Mouse (Mus musculus) c-Kit-negative CD71-positive TER-119-positive erythroid progenitor cells, embryonic 14.5 days (primary cell): ENCODE measurements around the gene Klhl40.

Experiments used
- DNase-seq: peaks from one replicate; pipeline ENCODE4 v3.0.0-alpha.2; 2013; ENCODE audit warnings: low read depth, low spot score

The Klhl40 gene

GRCm38 (mm10) chr9:121823991-121824390 lies 46.6 kb downstream of the Klhl40 start:
- no peak for DNase-seq

- DNase-seq, result no peak
Observed at GRCm38 (mm10) chr9:121826356-121826755, 48.9 kb downstream of the Klhl40 start.

GRCm38 (mm10) chr9:121828314-121828713 lies 50.9 kb downstream of the Klhl40 start:
- DNase-seq, result no peak

GRCm38 (mm10) chr9:121829270-121829992 lies 52.0 kb downstream of the Klhl40 start:
- DNase-seq, result no peak

GRCm38 (mm10) chr9:121830243-121830955 lies 53.0 kb downstream of the Klhl40 start:
- no peak for DNase-seq

- peak; percentile 61 for DNase-seq
Observed at GRCm38 (mm10) chr9:121830956-121831293, 53.5 kb downstream of the Klhl40 start.
